Mouse (Mus musculus) liver (tissue): ENCODE data around the gene Abhd5.

ENCODE experiments used
- DNase-seq: peaks from one replicate; pipeline ENCODE4 v3.0.0-alpha.2; 2020; ENCODE audit warnings: mixed read lengths

Gene Abhd5

GRCm38 (mm10) chr9:122415056-122415775 lies 63.8 kb downstream of the Abhd5 start:
- no peak for DNase-seq

GRCm38 (mm10) chr9:122416617-122417016 lies 65.2 kb downstream of the Abhd5 start:
- no peak for DNase-seq

GRCm38 (mm10) chr9:122420195-122420756 lies 68.9 kb downstream of the Abhd5 start:
- no peak for DNase-seq

- peak; percentile 75 for DNase-seq
These were observed 69.7 kb downstream of the Abhd5 start for GRCm38 (mm10) chr9:122420772-122421764.

- DNase-seq: no peak
These were observed 70.5 kb downstream of the Abhd5 start for GRCm38 (mm10) chr9:122421911-122422310.

GRCm38 (mm10) chr9:122422706-122423105 lies 71.3 kb downstream of the Abhd5 start:
- DNase-seq: no peak

GRCm38 (mm10) chr9:122423146-122423545 lies 71.7 kb downstream of the Abhd5 start:
- DNase-seq: no peak

- peak; percentile 58 for DNase-seq
These were observed 73.7 kb downstream of the Abhd5 start for GRCm38 (mm10) chr9:122424941-122425608.

GRCm38 (mm10) chr9:122429058-122429649 lies 77.7 kb downstream of the Abhd5 start:
- no peak for DNase-seq

GRCm38 (mm10) chr9:122429685-122430084 lies 78.3 kb downstream of the Abhd5 start:
- no peak for DNase-seq
